Mouse (Mus musculus) adrenal gland, postnatal 14 days (tissue): Measurements from ENCODE around the gene Fam110c. TPM values are rescaled to one million over a fixed set of nuclear protein-coding genes. Genes with fewer than 3 reads are reported as not detected.
"Not testable (repeated sequence)": the region's sequence is repeated elsewhere in the genome, so short reads cannot be mapped to it uniquely, and the experiment has no call there.

Experiments used
- DNase-seq: peaks from one replicate; pipeline ENCODE4 v3.0.0; 2021; ENCODE audit warnings: mixed read lengths
- long read RNA-seq, 2 experiments: library from polyadenylated mRNA; stranded (forward); transcript quantifications; one replicate each; pipeline ENCODE4 v2.0.0; 2021
- total RNA-seq: library from RNA; stranded (reverse); gene quantifications from 2 replicates; pipeline ENCODE4 v1.2.3, GENCODE M21; 2021

Fam110c gene
- 0.38 and 0.48 TPM in 2 replicates for total RNA-seq
- long read RNA-seq, experiment 1: 0 reads
- long read RNA-seq, experiment 2, partial matches to known transcripts: 0 of 1 reads
- long read RNA-seq, experiment 2, other reads (novel, unspliced or antisense): 0 of 1 reads

- DNase-seq: peak; percentile 34
Measured at GRCm38 (mm10) chr12:31073412-31074354, at the start of gene Fam110c. Gene Fam110c, plus strand, starts transcription at chr12:31073861.

- DNase-seq: no peak
Measured at GRCm38 (mm10) chr12:31026423-31026822, 47.2 kb upstream of the Fam110c start.

- DNase-seq: no peak
Measured at GRCm38 (mm10) chr12:31052066-31052465, 21.6 kb upstream of the Fam110c start.

GRCm38 (mm10) chr12:31056291-31056864 lies 17.3 kb upstream of the Fam110c start:
- DNase-seq: no peak

- DNase-seq: no peak
Measured at GRCm38 (mm10) chr12:31059393-31059853, 14.2 kb upstream of the Fam110c start.

GRCm38 (mm10) chr12:31060245-31060644 lies 13.4 kb upstream of the Fam110c start:
- DNase-seq: no peak

GRCm38 (mm10) chr12:31071222-31071621 lies 2.4 kb upstream of the Fam110c start:
- DNase-seq: no peak

GRCm38 (mm10) chr12:31074355-31074786 lies 710 bp downstream of the Fam110c start:
- not testable (repeated sequence) for DNase-seq

GRCm38 (mm10) chr12:31074839-31075538 lies 1.3 kb downstream of the Fam110c start:
- peak; percentile 21 for DNase-seq

- no peak for DNase-seq
Measured at GRCm38 (mm10) chr12:31077020-31077419, 3.4 kb downstream of the Fam110c start.

GRCm38 (mm10) chr12:31078030-31078429 lies 4.4 kb downstream of the Fam110c start:
- DNase-seq: no peak

GRCm38 (mm10) chr12:31080352-31080751 lies 6.7 kb downstream of the Fam110c start:
- no peak for DNase-seq

GRCm38 (mm10) chr12:31080890-31081554 lies 7.4 kb downstream of the Fam110c start:
- DNase-seq: no peak

GRCm38 (mm10) chr12:31083007-31083406 lies 9.3 kb downstream of the Fam110c start:
- no peak for DNase-seq

GRCm38 (mm10) chr12:31083407-31083806 lies 9.7 kb downstream of the Fam110c start:
- DNase-seq: no peak

- no peak for DNase-seq
Measured at GRCm38 (mm10) chr12:31087060-31087459, 13.4 kb downstream of the Fam110c start.

- DNase-seq: peak; percentile 52
Measured at GRCm38 (mm10) chr12:31090401-31090800, 16.7 kb downstream of the Fam110c start.

GRCm38 (mm10) chr12:31090882-31091640 lies 17.4 kb downstream of the Fam110c start:
- DNase-seq: peak; percentile 70

- peak; percentile 34 for DNase-seq
Measured at GRCm38 (mm10) chr12:31092481-31092880, 18.8 kb downstream of the Fam110c start.

GRCm38 (mm10) chr12:31097185-31097584 lies 23.5 kb downstream of the Fam110c start:
- peak; percentile 14 for DNase-seq

GRCm38 (mm10) chr12:31101190-31101589 lies 27.5 kb downstream of the Fam110c start:
- DNase-seq: no peak
